Mouse (Mus musculus): ENCODE data around the gene Gm36210. TPM values are rescaled to one million over a fixed set of nuclear protein-coding genes. Genes with fewer than 3 reads are reported as not detected.

The Gm36210 gene
- total RNA-seq, 2 experiments from 2014 or later, result not detected

DNA sequence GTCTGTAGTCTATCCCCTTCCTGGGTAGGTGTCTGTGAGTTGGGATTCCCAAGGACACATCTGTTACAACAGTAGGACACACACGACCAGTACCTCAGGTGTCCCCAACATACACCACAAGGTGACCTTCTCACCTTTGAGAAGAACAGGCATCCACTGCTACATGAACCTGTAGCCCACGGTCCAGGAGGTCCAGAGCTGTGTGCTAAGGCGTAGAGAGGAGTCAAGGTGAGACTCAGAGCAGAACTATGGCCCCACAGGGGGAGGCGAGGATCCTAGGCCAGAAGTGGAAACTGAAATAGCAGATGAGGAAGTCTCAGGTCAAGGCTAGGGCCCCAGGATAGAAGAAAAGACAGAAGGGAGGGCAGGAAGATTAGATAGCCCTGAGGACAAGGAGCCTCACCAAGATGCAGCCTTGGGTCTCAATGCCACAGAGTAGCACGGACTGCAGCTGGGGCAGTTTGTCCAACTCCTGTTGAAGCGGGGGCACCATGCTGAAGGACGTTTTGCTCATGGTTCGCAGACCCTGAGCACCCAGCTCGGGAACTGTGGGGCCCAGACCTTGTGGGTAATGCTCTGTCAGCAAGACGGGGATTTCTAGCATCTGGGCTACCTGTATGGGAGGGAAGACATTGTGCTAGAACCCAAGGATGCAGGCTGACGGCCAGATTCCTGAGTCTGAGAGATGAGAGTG, 55.5 kb downstream of the Gm36210 start:
- DNase-seq (ENCODE audit: low spot score in 2 of 2), result no peak

DNA sequence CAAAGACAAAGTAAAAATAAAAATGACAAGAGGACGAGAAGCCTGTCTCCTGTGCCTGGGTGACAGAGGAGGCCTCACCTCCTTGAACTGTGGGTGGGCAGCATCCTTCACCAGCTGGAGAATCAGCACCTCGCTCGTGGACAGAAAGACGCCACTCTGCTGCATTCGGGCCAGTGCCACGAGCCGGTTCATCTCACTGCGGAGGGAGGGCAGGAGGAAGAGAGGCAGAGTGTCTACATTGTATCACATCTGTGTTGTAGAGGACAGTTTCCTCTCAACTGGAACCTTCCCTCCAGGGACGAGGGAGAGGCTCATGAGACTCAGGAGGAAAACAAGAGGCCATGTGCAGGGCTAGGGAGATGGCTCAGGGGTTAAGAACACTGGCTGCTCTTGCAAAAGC, 56.9 kb downstream of the Gm36210 start:
- DNase-seq (ENCODE audit: low spot score in 2 of 2), result no peak

Other genes with a start within 250 kb of the Gm36210 start
- 10 to 100 TPM; 72.0 to 76.5 TPM for gene Ppp6r1, start 247.5 kb downstream of the Gm36210 start, total RNA-seq (2021)
- gene Hspbp1, start 221.4 kb downstream of the Gm36210 start, total RNA-seq (2021), result 10 to 100 TPM; 25.7 to 27.8 TPM
- 1 to 10 TPM; 6.7 to 7.3 TPM for gene Brsk1, start 215.9 kb downstream of the Gm36210 start, total RNA-seq (2021)
- gene Tmem150b, start 181.3 kb downstream of the Gm36210 start, total RNA-seq (2021), result under 1 TPM; 0.13 to 0.29 TPM
- gene Kmt5c, start 166.4 kb downstream of the Gm36210 start, total RNA-seq (2021), result 10 to 100 TPM; 33.2 to 39.2 TPM
- gene Cox6b2, start 153.4 kb downstream of the Gm36210 start, total RNA-seq (2021), result 1 to 10 TPM; 7.6 to 8.0 TPM
- not detected for gene Fam71e2, start 135.2 kb downstream of the Gm36210 start, total RNA-seq (2021)
- gene Il11, start 123.7 kb downstream of the Gm36210 start, total RNA-seq (2021), result under 1 TPM; 0.18 to 0.29 TPM
- gene Tmem190, start 123.6 kb downstream of the Gm36210 start, total RNA-seq (2021), result not detected
- gene Tmem238, start 116.9 kb downstream of the Gm36210 start, total RNA-seq (2021), result 1 to 10 TPM; 3.7 to 5.2 TPM
- 1,000 to 10,000 TPM; 1,080 to 1,143 TPM for gene Rpl28, start 113.6 kb downstream of the Gm36210 start, total RNA-seq (2021)
- 100 to 1,000 TPM; 122 to 140 TPM for gene Ube2s, start 93.9 kb downstream of the Gm36210 start, total RNA-seq (2021)
- gene Shisa7, start 61.8 kb downstream of the Gm36210 start, total RNA-seq (2021), result under 1 TPM in 1 of 2 experiments, not detected in 1; 0.05 TPM
- 1 to 10 TPM; 2.3 to 2.5 TPM for gene Isoc2b, start 36.3 kb downstream of the Gm36210 start, total RNA-seq (2021)
- 10 to 100 TPM; 10.7 to 11.7 TPM for gene Isoc2a, start 29.4 kb downstream of the Gm36210 start, total RNA-seq (2021)
- gene Zfp628, start 8.7 kb upstream of the Gm36210 start, total RNA-seq (2021), result 10 to 100 TPM; 14.0 to 14.6 TPM
- gene Nat14, start 15.5 kb upstream of the Gm36210 start, total RNA-seq (2021), result 1 to 10 TPM; 4.6 to 5.2 TPM
- 10 to 100 TPM; 67.3 to 73.3 TPM for gene Ssc5d, start 19.3 kb upstream of the Gm36210 start, total RNA-seq (2021)
- gene Sbk2, start 57.9 kb upstream of the Gm36210 start, total RNA-seq (2021), result 10 to 100 TPM; 13.0 to 15.9 TPM
- under 1 TPM in 1 of 2 experiments, not detected in 1; 0.13 TPM for gene Sbk3, start 64.7 kb upstream of the Gm36210 start, total RNA-seq (2021)
- 10 to 100 TPM; 17.9 to 22.2 TPM for gene Zfp579, start 89.6 kb upstream of the Gm36210 start, total RNA-seq (2021)
- 1 to 10 TPM; 9.0 to 9.6 TPM for gene Zfp524, start 107.9 kb upstream of the Gm36210 start, total RNA-seq (2021)
- gene Fiz1, start 108.2 kb upstream of the Gm36210 start, total RNA-seq (2021), result 10 to 100 TPM; 25.5 to 28.9 TPM
- gene Gm44973, start 109.0 kb upstream of the Gm36210 start, total RNA-seq (2021), result not detected
- gene Zfp865, start 113.9 kb upstream of the Gm36210 start, total RNA-seq (2021), result 10 to 100 TPM; 24.5 to 27.4 TPM
- under 1 TPM; 0.80 to 0.91 TPM for gene Ccdc106, start 114.0 kb upstream of the Gm36210 start, total RNA-seq (2021)
- not detected for gene 4632433K11Rik, start 127.6 kb upstream of the Gm36210 start, total RNA-seq (2021)
- gene Zfp784, start 131.9 kb upstream of the Gm36210 start, total RNA-seq (2021), result 1 to 10 TPM; 5.8 to 6.6 TPM
- 10 to 100 TPM; 10.1 to 11.6 TPM for gene Zfp580, start 145.0 kb upstream of the Gm36210 start, total RNA-seq (2021)
- 100 to 1,000 TPM; 117 to 127 TPM for gene U2af2, start 155.6 kb upstream of the Gm36210 start, total RNA-seq (2021)
- 100 to 1,000 TPM; 112 to 117 TPM for gene Epn1, start 173.7 kb upstream of the Gm36210 start, total RNA-seq (2021)
- gene Rfpl4, start 210.4 kb upstream of the Gm36210 start, total RNA-seq (2021), result not detected
- gene Rasl2-9, start 219.4 kb upstream of the Gm36210 start, total RNA-seq (2021), result 1 to 10 TPM in 1 of 2 experiments, under 1 TPM in 1; 0.54 to 1.8 TPM
- not detected for gene Vmn1r55, start 243.2 kb upstream of the Gm36210 start, total RNA-seq (2021)